Mouse (Mus musculus) limb, embryonic 13.5 days (tissue): ENCODE measurements around the gene C1rl. TPM values are rescaled to one million over a fixed set of nuclear protein-coding genes. Genes with fewer than 3 reads are reported as not detected.
"Not testable (repeated sequence)": the region's sequence is repeated elsewhere in the genome, so short reads cannot be mapped to it uniquely, and the experiment has no call there.

ENCODE experiments used
- ATAC-seq: fragments of 200-750 bp; cut with Nextera tagmentation; 2 replicates; pipeline ENCODE4 v1.8.0; 2017; ENCODE audit warnings: low read depth, moderate number of reproducible peaks, moderate TSS enrichment; ENCODE audit not compliant: low FRiP score
- H3K27ac ChIP-seq: fragments of 300-500 bp; sonication (generic); 2 replicates; pipeline ENCODE4 v1.5.1; 2015; ENCODE audit warnings: inconsistent platforms, mild to moderate bottlenecking, moderate library complexity
- H3K27me3 ChIP-seq: fragments of 300-500 bp; sonication (generic); 2 replicates; pipeline ENCODE4 v1.6.1; 2015; ENCODE audit warnings: mild to moderate bottlenecking, inconsistent platforms
- H3K36me3 ChIP-seq: fragments of 300-500 bp; sonication (generic); 2 replicates; pipeline ENCODE4 v1.6.1; 2015; ENCODE audit warnings: inconsistent platforms, mild to moderate bottlenecking, moderate library complexity
- H3K4me1 ChIP-seq: fragments of 300-500 bp; sonication (generic); 2 replicates; pipeline ENCODE4 v1.6.1; 2015; ENCODE audit warnings: inconsistent platforms
- H3K4me2 ChIP-seq: fragments of 300-500 bp; sonication (generic); replicated peaks from 2 replicates; pipeline ENCODE4 v1.6.1; 2015; ENCODE audit warnings: inconsistent platforms, mild to moderate bottlenecking, moderate library complexity
- H3K4me3 ChIP-seq: fragments of 300-500 bp; sonication (generic); 2 replicates; pipeline ENCODE4 v1.5.1; 2015; ENCODE audit warnings: moderate library complexity, mild to moderate bottlenecking, inconsistent platforms
- H3K9ac ChIP-seq: fragments of 300-500 bp; sonication (generic); 2 replicates; pipeline ENCODE4 v1.6.1; 2015; ENCODE audit warnings: mild to moderate bottlenecking, inconsistent platforms
- H3K9me3 ChIP-seq: fragments of 300-500 bp; sonication (generic); 2 replicates; pipeline ENCODE4 v1.6.1; 2016; ENCODE audit warnings: inconsistent platforms
- WGBS: fragments of 180-500 bp; shearing (Covaris S2); methylation state at CpG from one replicate; pipeline ENCODE4 v1.1.7; 2015; 5-methylcytosine and 5-hydroxymethylcytosine counted together
- polyA plus RNA-seq: library from polyadenylated mRNA; unstranded; fragments of >200 nt; fragmentation: Nextera tagmentation; extraction: Ambion mirVana; gene quantifications from 2 replicates; pipeline ENCODE4 v1.2.1, GENCODE M21; 2015

Gene C1rl
- polyA plus RNA-seq, 1 experiment from 2014 or later = 0.60 TPM

DNA sequence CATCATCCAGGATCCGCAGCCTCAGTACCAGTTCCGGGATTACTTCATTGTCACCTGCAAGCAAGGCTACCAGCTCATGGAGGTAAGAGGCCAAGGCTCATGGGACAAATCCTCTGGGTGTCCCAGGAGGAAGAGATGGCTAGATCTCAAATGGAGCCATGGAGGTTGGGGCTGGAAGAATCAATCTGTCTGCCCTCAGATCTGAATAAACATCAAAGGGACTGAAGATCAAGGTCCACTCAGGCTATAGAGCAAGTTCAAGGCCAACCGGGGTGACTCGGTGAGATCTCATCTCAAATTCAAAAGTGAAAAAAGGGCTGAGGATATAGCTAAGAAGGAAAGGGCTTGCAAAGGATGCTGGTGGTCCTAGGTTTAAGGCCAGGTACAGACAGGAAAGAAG is 24.8 kb downstream of the C1rl start:
- H3K4me2 ChIP-seq, H3K4me1 ChIP-seq, H3K4me3 ChIP-seq, H3K27me3 ChIP-seq, H3K36me3 ChIP-seq, H3K27ac ChIP-seq, ATAC-seq, H3K9ac ChIP-seq, H3K9me3 ChIP-seq: not testable (repeated sequence)
- WGBS = 85% methylated on average over 4 of the region's 4 CpGs

DNA sequence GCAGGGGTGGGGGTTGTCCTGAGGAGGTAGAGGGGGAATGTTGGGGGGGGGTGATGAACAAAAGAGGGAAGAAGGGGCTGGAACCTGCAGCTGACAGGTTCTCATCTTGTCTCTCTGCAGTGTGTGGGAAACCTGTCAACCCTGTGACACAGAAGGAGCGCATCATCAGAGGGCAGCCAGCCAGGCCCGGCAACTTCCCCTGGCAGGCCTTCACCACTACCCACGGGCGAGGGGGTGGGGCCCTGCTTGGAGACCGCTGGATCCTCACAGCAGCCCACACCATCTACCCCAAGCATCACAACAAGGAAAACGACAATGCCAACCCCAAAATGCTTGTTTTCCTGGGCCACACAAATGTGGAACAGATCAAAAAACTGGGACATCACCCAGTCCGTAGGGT is 29.2 kb downstream of the C1rl start:
- not testable (repeated sequence) for H3K4me1 ChIP-seq, H3K9me3 ChIP-seq, H3K36me3 ChIP-seq, H3K9ac ChIP-seq, H3K4me3 ChIP-seq, H3K4me2 ChIP-seq, ATAC-seq, H3K27ac ChIP-seq, H3K27me3 ChIP-seq
- 72% methylated on average over 7 of the region's 7 CpGs for WGBS

DNA sequence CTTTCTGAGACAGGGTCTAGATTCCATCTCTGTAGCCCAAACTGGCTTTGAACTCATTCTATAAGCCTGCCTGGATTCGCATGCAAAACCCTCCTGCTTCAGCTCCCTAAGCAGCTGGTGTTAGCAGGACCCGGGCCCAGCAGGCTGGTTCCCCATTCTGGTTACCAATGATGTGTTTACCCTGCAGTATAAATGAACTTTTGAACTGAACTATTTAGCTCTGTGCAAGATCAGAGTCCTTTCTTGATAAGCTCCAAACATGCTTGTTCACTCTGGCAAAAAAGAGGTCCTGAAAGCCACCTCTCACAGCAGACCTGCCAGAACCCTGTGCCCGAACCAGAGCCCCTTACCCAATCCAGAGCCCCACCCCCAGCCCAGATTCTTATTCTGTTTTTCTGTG is 35.0 kb downstream of the C1rl start:
- WGBS = 72% methylated on average over 3 of the region's 3 CpGs
- Histone ChIP-seq H3K27me3 (no peaks in the 10 kb centered on the region), H3K36me3 (no peaks in the 10 kb centered on the region), H3K9ac (no peak overlapping the region), H3K27ac (no peak overlapping the region), H3K4me3 (no peak overlapping the region), H3K4me2 (no peak overlapping the region), H3K9me3 (no peaks in the 10 kb centered on the region), H3K4me1 (no peaks in the 10 kb centered on the region)
- ATAC-seq = no peak

DNA sequence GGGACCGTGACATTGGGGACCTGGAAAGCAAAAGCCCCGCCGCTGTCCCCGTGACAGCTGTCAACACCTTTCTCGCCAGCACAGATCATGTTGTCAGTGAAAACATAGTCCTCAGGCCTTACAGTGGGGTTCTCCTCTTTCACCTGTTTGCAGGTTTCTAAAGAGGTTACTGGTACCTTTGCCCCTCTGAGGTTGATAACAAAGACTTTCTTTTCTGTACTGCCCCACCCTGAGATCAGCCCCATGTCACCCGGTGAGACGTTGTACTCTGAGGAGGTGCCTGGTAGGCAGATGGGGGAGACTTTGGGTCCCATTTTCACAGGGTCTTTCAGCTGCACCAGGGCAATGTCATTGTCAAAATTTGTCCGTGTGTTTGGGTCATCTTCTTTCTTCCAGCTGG is 38.2 kb downstream of the C1rl start:
- H3K4me2 ChIP-seq = no peak overlapping the region
- no peak overlapping the region for H3K4me3 ChIP-seq
- no peak overlapping the region for H3K27ac ChIP-seq
- no peaks in the 10 kb centered on the region for H3K36me3 ChIP-seq
- ATAC-seq = no peak
- 85% methylated on average over 8 of the region's 8 CpGs for WGBS
- H3K9me3 ChIP-seq = no peaks in the 10 kb centered on the region
- no peaks in the 10 kb centered on the region for H3K4me1 ChIP-seq
- H3K9ac ChIP-seq = no peak overlapping the region
- no peaks in the 10 kb centered on the region for H3K27me3 ChIP-seq

DNA sequence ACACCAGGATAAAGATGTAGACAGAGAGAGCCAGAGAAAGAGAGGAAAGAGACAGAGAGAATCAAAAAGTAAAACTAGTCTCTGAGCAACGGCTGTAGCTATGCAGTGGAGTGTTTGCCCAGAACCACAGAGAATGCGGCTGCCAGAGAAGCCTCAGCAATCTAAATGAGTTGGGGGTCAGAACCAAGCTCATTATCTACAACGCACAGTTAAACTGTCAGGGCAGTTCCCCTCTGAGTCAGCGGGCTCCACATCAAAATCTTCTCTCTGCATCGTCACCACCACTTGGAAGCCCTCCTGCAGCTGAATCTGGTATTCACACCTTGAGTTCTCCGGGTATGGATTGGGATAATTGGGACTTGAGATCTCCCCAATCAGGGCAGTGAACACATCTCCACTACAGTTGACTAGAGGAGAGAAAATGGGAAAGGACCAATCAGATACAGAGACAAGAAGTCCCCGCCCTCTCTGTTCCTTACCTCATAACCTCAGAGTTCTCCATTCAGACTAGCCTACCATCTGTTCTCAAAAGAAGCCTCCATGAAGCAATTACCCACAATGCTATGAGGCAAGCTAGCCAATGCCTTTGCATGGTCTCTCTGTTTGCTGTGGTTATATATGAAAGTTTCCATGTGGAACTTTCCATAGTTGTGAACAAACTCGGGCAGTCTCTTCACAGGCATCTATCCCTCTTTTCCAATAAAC is 43.4 kb downstream of the C1rl start:
- 80% methylated on average over 8 of the region's 8 CpGs for whole genome bisulfite sequencing
- not testable (repeated sequence) for H3K9ac ChIP-seq, H3K36me3 ChIP-seq, H3K4me3 ChIP-seq, H3K9me3 ChIP-seq, ATAC-seq, H3K4me1 ChIP-seq, H3K27me3 ChIP-seq, H3K4me2 ChIP-seq, H3K27ac ChIP-seq

DNA sequence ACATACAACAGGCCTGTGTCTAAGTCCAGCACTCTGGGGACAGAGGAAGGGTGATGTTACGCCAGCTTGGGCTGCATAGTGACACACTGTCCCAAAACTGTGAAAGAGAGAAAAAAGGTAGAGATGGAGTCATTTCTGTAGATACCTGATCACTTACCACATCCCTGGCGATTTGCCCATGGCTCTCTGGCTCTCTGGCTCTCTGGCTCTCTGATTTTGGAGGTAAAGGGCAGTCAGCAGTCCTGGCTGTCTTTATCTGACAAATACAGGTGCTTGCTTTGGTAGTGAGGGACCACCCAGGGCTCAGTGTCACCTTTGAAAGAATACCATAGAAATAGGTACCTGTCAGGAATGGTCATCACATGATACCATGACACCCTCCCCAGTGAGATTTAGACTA is 48.3 kb downstream of the C1rl start:
- ATAC-seq, H3K36me3 ChIP-seq: not testable (repeated sequence)

DNA sequence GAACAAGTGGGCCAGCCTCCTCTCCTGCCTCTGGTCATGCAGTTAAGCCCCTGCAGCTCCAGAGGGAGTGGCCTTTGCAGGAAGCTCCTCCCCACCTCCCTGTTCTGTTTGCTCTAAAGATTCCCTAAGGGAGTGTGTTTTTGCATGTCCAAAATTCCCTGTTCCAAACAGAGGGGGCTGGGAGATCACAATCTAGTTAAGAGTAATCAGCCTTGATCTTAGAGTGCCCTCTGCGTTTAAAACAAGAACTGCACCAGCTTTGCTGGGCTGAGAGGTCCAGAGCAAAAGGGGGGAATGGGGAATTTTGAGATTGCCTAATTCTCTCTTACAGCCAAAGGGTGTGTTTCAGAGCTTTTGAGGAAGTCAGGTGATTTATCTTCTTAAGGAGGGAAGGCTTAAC is 49.4 kb downstream of the C1rl start, which contains the start of gene C1s1:
Gene C1s1 (minus strand): TSS at position 76 of the 400 bp plus-strand sequence.
- WGBS = 3% methylated on average over 1 of the region's 1 CpGs
- H3K36me3 ChIP-seq, H3K4me2 ChIP-seq, H3K27me3 ChIP-seq, H3K27ac ChIP-seq, H3K4me3 ChIP-seq, H3K4me1 ChIP-seq, H3K9me3 ChIP-seq, H3K9ac ChIP-seq, ATAC-seq: not testable (repeated sequence)

More for the DNA sequence above, 48.3 kb downstream of the C1rl start:
- not testable (repeated sequence) for H3K27ac ChIP-seq, H3K4me2 ChIP-seq, H3K27me3 ChIP-seq, H3K4me3 ChIP-seq, H3K4me1 ChIP-seq, H3K9me3 ChIP-seq, H3K9ac ChIP-seq
- WGBS = 74% methylated on average over 2 of the region's 2 CpGs

DNA sequence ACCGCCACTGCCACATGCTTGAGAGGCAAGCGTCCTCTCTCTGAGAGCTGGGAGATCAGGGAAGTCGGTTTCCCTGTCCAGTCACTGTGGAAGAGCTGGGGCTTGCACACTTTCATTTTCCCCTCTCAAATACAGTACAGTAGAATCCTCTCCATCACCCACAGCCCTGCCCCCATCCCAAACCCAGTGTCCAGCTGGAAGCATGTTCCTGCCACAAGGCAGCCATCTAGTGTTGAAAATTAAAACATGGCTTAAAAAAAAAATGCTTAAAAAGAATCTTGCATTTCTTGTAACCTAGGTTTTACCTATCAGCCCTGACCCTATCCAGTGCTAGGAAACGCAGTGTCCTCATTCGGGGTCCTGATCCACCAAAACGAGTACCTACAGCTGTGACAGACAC is 51.6 kb downstream of the C1rl start:
- H3K4me1 ChIP-seq = no peaks in the 10 kb centered on the region
- H3K4me2 ChIP-seq = no peak overlapping the region
- WGBS = 82% methylated on average over 6 of the region's 6 CpGs
- H3K36me3 ChIP-seq = no peaks in the 10 kb centered on the region
- H3K9ac ChIP-seq = no peak overlapping the region
- no peak for ATAC-seq
- no peak overlapping the region for H3K4me3 ChIP-seq
- H3K27me3 ChIP-seq = no peaks in the 10 kb centered on the region
- 0 out of 2 replicates have a peak, but pooled peaks cover 4% of the 10 kb centered on the region for H3K9me3 ChIP-seq
- no peak overlapping the region for H3K27ac ChIP-seq

DNA sequence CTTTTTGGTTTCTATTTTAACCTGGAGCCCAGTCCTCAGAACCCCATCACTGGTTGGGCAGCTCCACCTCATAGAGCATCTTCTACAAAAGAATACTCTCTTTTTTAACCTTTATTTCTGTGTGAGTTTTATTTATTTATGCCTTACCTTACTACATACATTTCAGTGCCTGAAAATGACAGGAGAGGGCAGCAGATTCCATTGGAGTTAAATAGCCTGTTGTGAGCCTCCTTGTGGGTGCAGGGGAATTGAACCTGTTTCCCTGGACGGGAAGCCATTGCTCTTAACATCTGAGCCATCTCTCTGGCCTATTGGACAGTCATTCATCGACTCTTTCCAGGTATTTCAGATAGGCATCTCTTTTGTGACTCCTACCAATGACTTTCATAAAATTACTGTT is 52.5 kb downstream of the C1rl start:
- Histone ChIP-seq H3K27me3 (no peaks in the 10 kb centered on the region), H3K27ac (no peak overlapping the region), H3K4me2 (no peak overlapping the region), H3K4me1 (no peaks in the 10 kb centered on the region), H3K9me3 (peaks cover 8% of the 10 kb centered on the region), H3K9ac (no peak overlapping the region), H3K36me3 (no peaks in the 10 kb centered on the region), H3K4me3 (no peak overlapping the region)
- 82% methylated on average over 2 of the region's 2 CpGs for WGBS
- ATAC-seq = no peak

DNA sequence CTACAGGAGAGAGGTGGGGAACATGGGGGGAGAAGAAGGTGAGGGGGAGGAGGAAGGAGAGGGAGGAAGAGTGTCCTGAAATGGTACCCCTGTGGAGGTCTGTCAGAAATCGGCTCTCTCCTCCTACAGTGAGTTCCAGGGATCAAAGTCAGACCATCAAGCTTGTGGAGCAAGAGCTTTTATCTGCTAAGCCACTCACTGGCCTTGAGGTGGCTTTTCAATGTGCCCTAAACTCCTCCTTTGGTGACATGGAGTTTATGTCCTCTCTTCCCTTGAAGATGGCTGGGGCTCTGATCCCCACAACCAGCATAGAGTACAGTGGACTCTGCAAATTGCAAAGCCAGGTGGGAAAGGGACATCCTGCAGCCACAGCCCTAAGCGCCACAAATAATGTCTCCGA is 55.1 kb downstream of the C1rl start:
- peaks cover 19% of the 10 kb centered on the region for H3K9me3 ChIP-seq
- not testable (repeated sequence) for H3K4me3 ChIP-seq, H3K4me1 ChIP-seq, H3K27ac ChIP-seq, H3K27me3 ChIP-seq, H3K36me3 ChIP-seq, ATAC-seq, H3K4me2 ChIP-seq, H3K9ac ChIP-seq
- WGBS = 82% methylated on average over 3 of the region's 3 CpGs

DNA sequence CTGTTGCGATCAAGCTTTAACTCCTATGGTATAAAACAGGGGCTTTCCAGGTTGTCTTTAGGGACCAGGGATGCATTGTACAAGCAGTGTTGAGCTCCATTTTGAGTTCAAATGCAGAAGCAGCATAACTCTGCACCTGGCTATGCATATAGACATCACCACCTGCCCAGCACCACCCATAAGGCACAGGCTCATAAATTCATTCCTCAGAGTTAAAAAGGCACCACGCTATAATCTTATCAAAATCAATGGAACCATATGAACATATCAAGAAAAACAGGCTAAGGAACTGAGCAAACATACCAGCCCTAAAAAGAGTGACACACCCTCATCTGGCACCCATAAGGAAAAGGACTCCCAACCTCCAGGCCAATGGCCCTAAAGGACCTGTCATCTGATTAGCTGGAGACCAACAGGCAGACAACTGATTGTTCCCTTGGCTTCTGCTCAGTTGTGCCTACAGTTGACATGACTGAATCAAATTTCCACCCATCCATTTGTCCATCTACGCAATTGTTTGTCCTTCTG is 56.2 kb downstream of the C1rl start:
- 88% methylated on average over 3 of the region's 3 CpGs for WGBS
- no peaks in the 10 kb centered on the region for H3K4me1 ChIP-seq
- H3K27me3 ChIP-seq = no peaks in the 10 kb centered on the region
- H3K9ac ChIP-seq = no peak overlapping the region
- H3K27ac ChIP-seq = no peak overlapping the region
- no peak for ATAC-seq
- no peak overlapping the region for H3K4me3 ChIP-seq
- H3K4me2 ChIP-seq = no peak overlapping the region
- peaks cover 20% of the 10 kb centered on the region for H3K9me3 ChIP-seq
- no peaks in the 10 kb centered on the region for H3K36me3 ChIP-seq

DNA sequence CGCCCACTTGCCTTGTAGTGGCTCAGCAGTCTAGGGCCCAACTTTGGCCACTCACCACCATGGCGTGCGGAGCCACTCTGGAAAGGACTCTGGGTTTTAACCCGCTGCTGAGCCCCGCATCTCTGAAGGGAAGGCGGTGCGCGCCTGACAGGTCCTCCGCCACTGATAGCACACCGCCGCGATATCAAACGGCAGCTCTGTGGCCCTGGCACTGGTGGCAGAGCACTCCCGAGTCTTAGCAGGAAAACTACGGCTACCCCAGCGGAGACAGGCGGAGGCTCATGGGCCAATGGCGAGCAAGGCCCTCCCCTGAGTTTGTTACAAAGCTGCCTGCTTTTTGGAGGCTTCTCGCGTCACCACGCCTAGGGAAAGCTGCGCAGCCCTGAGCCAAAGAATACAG is 59.9 kb downstream of the C1rl start:
- H3K27ac ChIP-seq = peak overlapping the region; percentile 61; the same call in 1 of the 2 replicates
- H3K4me1 ChIP-seq = no peaks in the 10 kb centered on the region
- peaks cover 20% of the 10 kb centered on the region for H3K9me3 ChIP-seq
- no peaks in the 10 kb centered on the region for H3K27me3 ChIP-seq
- ATAC-seq = no peak
- H3K4me3 ChIP-seq = no peak overlapping the region
- H3K36me3 ChIP-seq = no peaks in the 10 kb centered on the region
- 74% methylated on average over 22 of the region's 22 CpGs for WGBS
- H3K9ac ChIP-seq = no peak overlapping the region
- no peak overlapping the region for H3K4me2 ChIP-seq

DNA sequence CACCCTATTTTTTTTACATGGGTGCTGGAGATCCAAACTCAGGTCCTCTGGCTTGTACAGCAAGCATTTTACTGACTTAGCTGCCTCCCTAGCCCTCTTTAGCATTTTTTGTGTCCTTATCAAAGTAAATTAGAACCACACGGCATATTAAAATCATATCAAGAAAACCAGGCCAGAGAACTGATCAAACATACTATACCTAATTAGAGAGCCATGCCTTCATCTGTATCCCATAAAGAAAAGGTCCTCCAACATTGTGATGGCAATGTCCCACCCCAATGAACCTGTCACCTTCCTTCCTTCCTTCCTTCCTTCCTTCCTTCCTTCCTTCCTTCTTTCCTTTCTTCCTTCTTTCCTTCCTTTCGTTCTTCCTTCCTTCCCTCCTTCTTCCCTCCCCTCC is 63.0 kb downstream of the C1rl start:
- H3K4me1 ChIP-seq, H3K9ac ChIP-seq, H3K27me3 ChIP-seq, H3K36me3 ChIP-seq, H3K9me3 ChIP-seq, H3K4me3 ChIP-seq, ATAC-seq, H3K27ac ChIP-seq, H3K4me2 ChIP-seq: not testable (repeated sequence)
- 67% methylated on average over 2 of the region's 2 CpGs for WGBS
